Mouse (Mus musculus): ENCODE results near the gene Utp6.
A peak's percentile ranks its signal among the peaks of the same experiment; 100 is the strongest.
"Not testable (repeated sequence)": the region's sequence is repeated elsewhere in the genome, so short reads cannot be mapped to it uniquely, and the experiment has no call there.

Gene Utp6

GRCm38 (mm10) chr11:79962125-79962876 is at the start of gene Utp6:
Gene Utp6 (minus strand): TSS chr11:79962390.
- peak; percentile 97 for DNase-seq (ENCODE audit: inconsistent ontology term)

- peak; percentile 1 for DNase-seq (ENCODE audit: inconsistent ontology term)
These were observed 32.2 kb upstream of the Utp6 start for GRCm38 (mm10) chr11:79994271-79994988.

GRCm38 (mm10) chr11:79993356-79994270 is 31.4 kb upstream of the Utp6 start:
- DNase-seq (ENCODE audit: inconsistent ontology term): no peak

GRCm38 (mm10) chr11:79992592-79993355 is 30.6 kb upstream of the Utp6 start, which contains the start of gene Suz12:
Gene Suz12 (plus strand): TSS chr11:79993106.
- peak; percentile 99 for DNase-seq (ENCODE audit: inconsistent ontology term)

DNA sequence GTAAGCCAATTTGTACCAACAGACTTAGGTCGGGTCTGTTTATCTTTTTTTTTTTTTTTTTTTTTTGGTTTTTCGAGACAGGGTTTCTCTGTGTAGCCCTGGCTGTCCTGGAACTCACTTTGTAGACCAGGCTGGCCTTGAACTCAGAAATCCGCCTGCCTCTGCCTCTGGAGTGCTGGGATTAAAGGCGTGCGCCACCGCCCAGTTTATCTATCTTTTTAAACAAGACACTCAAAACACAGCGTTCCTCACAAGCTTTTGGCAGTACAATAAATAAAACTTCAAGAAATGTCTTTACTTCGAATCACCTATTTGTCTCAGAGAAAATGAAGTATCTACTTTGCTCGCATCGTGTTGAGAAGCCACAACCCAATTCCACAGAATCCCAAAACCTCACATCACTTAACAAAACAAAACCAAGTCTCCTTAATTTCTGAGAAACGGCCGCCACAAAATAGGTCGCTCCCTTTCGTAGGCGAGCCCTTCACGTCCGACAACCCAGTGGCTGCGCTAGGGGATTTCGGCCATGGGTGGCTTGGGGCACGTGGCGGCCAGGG is 29.9 kb upstream of the Utp6 start:
- DNase-seq (ENCODE audit: inconsistent ontology term): no peak

GRCm38 (mm10) chr11:79991600-79991999 is 29.4 kb upstream of the Utp6 start:
- DNase-seq (ENCODE audit: inconsistent ontology term): no peak

DNA sequence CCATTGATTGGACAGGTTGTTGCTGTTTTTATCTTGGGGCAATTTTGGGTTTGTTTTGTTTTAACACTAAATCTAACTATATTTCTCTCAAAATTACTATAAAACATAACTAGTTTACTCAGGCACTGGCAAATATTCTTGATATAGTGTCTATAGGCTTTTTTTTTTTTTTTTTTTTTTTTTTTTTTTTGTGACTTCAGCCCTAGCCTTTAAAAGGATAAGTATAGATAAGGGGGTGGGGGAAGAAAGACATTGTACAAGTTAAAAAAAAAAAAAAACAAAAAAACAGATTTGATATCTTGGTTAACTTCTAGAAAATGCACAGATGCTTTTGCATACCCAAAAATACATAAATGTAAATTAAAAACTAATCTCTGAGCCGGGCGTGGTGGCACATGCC is 27.9 kb upstream of the Utp6 start:
- DNase-seq (ENCODE audit: inconsistent ontology term): no peak

DNA sequence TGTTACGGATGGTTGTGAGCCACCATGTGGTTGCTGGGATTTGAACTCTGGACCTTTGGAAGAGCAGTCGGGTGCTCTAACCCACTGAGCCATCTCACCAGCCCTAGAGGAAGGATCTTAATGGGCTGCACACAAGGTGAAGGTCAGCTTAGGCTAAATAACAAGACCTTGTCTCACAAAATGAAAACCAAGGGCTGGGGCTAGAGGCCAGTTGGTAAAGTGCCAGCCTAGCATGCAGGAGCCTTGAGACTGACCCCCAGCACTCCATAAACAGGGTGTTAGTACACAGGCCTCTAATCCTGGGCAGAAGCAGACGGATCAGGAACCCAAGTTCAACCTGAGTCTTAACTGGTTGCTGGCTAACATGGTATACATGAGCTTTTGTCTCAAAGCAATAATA is 25.7 kb upstream of the Utp6 start:
- DNase-seq (ENCODE audit: inconsistent ontology term): no peak

DNA sequence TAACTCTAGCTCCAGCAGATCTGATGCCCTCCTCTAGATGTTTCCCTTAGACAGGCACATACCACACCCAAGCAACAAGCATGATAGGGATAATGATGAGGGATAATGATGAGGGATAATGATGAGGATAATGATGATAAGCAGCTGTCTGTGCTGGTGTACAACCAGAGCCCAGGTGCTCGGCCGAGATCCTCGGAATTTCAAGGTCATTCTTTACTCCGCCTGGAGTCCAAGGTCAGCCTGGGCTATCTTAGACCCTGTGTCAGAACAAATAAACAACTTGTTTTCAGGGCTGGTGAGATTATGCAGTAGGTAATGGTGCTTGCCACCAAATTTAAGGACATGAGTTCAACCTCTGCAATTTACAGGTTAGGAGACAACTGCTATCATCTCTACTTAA is 24.7 kb upstream of the Utp6 start:
- no peak for DNase-seq (ENCODE audit: inconsistent ontology term)

DNA sequence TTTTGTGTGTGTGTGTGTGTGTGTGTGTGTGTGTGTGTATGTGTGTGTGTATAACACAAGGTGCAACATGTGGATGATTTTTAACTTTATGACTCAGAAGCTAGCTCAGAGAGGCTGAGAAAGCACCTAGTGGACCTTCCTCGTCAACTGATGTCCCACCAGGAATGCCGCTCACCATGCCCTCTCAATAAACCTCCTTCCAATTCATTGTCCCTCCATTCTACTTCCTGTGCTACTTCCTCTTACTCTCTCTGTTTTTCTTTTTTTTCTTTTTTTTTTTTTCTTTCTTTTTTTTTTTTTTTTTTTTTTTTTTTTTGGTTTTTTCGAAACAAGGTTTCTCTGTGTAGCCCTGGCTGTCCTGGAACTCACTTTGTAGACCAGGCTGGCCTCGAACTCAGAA is 15.6 kb upstream of the Utp6 start:
- not testable (repeated sequence) for DNase-seq (ENCODE audit: inconsistent ontology term)

DNA sequence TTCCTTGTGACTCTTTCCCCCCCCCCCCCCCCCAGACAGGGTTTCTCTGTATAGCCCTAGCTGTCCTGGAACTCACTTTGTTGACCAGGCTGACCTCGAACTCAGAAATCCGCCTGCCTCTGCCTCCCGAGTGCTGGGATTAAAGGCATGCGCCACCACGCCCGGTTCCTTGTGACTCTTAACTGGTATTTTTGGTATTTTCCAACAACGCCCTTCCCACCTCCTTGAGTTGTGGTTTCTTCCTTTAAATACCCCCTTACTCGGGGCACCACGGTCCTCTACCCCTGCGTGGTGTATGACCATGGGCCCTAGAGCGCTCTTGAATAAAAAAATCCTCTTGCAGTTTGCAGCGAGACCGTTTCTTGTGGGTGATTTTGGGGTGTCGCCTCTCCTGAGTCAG is 14.9 kb upstream of the Utp6 start:
- DNase-seq (ENCODE audit: inconsistent ontology term): not testable (repeated sequence)

DNA sequence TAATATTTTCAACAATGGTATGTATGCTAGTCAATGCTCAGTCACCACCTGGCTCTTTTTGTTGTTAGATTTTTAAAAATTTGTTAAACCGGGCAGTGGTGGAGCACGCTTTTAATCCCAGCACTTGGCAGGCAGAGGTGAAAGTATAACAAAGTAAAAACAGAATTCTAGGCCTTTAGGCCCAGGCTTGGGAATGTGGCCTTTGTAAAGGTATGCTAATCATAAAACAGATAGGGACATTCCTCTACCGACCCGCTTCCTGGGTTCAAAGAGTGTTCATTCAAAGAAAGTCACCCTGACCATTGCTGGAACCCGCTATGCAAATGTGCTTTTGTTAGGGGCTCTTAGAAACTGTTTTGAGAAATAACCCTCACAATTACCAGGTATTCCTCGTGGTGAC is 14.5 kb upstream of the Utp6 start:
- not testable (repeated sequence) for DNase-seq (ENCODE audit: inconsistent ontology term)

DNA sequence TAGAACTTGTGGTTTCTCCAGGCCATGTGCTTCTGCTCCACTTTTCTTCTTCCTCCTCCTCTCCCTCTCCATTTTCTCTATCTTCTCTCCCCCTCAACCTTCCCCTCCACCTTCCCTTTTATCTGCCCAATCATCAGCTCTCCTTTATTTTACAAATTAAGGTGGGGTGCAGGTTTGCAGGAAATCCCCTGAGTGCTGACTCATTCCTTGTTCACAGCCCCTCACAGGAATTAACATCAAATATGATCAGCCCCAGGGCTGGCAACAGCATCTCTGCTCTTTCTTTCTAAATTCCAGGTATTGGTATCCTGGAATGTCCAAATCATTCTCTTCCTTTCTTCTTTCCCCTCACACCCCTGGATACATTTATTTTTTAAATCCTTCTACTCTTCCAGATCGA is 14.0 kb upstream of the Utp6 start:
- DNase-seq (ENCODE audit: inconsistent ontology term): no peak

- no peak for DNase-seq (ENCODE audit: inconsistent ontology term)
These were observed 13.2 kb upstream of the Utp6 start for GRCm38 (mm10) chr11:79975377-79975776.

DNA sequence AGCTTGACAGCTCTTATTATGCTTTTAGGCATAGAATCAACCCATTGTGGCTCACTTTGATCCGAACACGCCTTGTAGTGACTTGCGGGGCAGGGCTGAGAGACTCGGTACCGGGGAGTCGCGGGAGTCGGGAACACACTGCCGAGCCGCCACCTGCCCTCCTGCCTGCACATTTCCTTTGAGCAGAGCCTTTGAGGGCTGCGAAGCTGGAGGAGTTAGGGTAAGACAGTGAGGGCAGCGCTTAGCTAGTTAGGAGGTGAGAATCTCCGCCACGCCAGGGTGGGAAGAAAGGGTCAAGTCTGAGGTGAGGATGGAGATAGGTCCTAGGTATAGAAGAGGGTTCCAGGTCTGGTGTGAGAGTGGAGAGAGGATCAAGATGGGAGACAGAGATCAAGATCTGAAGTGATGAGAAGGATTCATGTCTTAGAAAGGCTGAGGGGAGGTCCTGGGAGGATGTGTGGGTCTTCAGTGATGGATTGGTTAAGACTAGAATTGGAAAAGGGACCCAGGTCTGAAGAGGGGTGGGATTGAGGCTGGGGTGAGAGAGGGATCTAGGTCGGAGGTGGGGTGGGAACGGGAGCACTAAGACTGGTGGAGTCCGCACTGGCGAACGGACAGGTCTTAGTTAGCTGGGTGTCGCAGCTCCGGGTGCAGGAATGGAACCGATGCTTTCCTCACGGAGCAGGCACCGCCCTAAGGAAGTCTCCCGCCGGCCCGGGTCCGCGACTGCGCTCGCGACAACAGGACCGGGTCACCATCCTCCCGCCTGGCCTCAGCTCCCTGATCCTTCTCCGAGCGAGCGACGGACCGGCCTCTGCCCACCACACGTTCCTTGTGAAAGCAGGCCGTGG is 11.7 kb upstream of the Utp6 start:
- DNase-seq (ENCODE audit: inconsistent ontology term): peak; percentile 61

- DNase-seq (ENCODE audit: inconsistent ontology term): no peak
These were observed 10.9 kb upstream of the Utp6 start for GRCm38 (mm10) chr11:79973133-79973532.

- no peak for DNase-seq (ENCODE audit: inconsistent ontology term)
These were observed 5.6 kb upstream of the Utp6 start for GRCm38 (mm10) chr11:79967752-79968151.

DNA sequence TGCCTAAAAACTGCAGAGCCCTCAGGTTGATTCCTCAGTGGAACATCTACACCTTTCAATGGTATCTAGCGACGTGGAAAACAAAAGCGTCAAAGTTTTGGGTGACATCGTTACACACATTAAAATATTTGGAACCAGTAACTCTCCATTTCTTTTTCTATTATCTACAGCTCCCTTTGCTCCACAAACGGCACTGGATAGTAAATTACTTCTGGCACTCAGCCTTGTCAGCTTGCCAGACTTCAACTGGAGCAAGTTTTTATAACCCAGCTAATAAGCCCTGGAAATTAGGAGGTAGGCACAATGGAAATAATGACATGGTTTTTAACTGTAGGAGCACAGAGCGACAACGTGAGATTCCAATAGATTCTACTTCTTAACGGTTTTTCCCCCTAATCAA is 3.7 kb upstream of the Utp6 start:
- peak; percentile 66 for DNase-seq (ENCODE audit: inconsistent ontology term)

- no peak for DNase-seq (ENCODE audit: inconsistent ontology term)
These were observed 1.2 kb upstream of the Utp6 start for GRCm38 (mm10) chr11:79963212-79963974.

DNA sequence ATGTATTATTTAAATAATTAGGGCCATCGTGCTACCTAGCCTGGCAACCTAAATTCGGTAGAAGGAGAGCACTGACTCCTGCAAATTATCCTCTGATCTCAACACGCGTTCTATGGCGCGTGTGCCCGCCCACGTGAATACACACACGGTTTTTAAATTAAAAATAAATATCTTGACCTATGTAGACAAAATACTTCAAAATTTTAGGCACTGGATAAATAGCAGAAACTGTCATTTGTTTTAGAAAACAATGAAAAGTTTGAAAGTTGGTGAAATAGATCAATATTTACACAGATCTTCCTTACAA is 640 bp upstream of the Utp6 start:
- no peak for DNase-seq (ENCODE audit: inconsistent ontology term)

Measured in Muller cell, postnatal 12 days (primary cell).